Mouse (Mus musculus): Measurements from ENCODE around the gene Sntb2.

Gene Sntb2

GRCm38 (mm10) chr8:106932376-106933065, 3.0 kb upstream of the Sntb2 start:
- DNase-seq = peak; percentile 76

- no peak for DNase-seq
These were observed 1.9 kb upstream of the Sntb2 start for GRCm38 (mm10) chr8:106933506-106934143.

GRCm38 (mm10) chr8:106934226-106934977, 1.1 kb upstream of the Sntb2 start:
- DNase-seq = peak; percentile 23

GRCm38 (mm10) chr8:106935899-106936477, 438 bp downstream of the Sntb2 start:
- peak; percentile 72 for DNase-seq

- peak; percentile 79 for DNase-seq
These were observed 1.0 kb downstream of the Sntb2 start for GRCm38 (mm10) chr8:106936478-106937051.

GRCm38 (mm10) chr8:106937081-106937800, 1.7 kb downstream of the Sntb2 start:
- DNase-seq = no peak

- no peak for DNase-seq
These were observed 6.3 kb downstream of the Sntb2 start for GRCm38 (mm10) chr8:106941806-106942205.

- no peak for DNase-seq
These were observed 8.4 kb downstream of the Sntb2 start for GRCm38 (mm10) chr8:106943874-106944418.

GRCm38 (mm10) chr8:106944756-106945155, 9.2 kb downstream of the Sntb2 start:
- peak; percentile 44 for DNase-seq

GRCm38 (mm10) chr8:106948678-106949243, 13.2 kb downstream of the Sntb2 start:
- DNase-seq = no peak

GRCm38 (mm10) chr8:106951707-106952106, 16.2 kb downstream of the Sntb2 start:
- DNase-seq = no peak

GRCm38 (mm10) chr8:106953571-106953970, 18.0 kb downstream of the Sntb2 start:
- DNase-seq = no peak

- DNase-seq = no peak
These were observed 21.5 kb downstream of the Sntb2 start for GRCm38 (mm10) chr8:106957086-106957485.

GRCm38 (mm10) chr8:106958212-106958611, 22.7 kb downstream of the Sntb2 start:
- DNase-seq = no peak

- DNase-seq = no peak
These were observed 24.1 kb downstream of the Sntb2 start for GRCm38 (mm10) chr8:106959626-106960025.

GRCm38 (mm10) chr8:106962322-106962721, 26.8 kb downstream of the Sntb2 start:
- peak; percentile 67 for DNase-seq

- DNase-seq = no peak
These were observed 27.8 kb downstream of the Sntb2 start for GRCm38 (mm10) chr8:106963365-106963764.

- DNase-seq = no peak
These were observed 29.0 kb downstream of the Sntb2 start for GRCm38 (mm10) chr8:106964573-106964972.

- DNase-seq = no peak
These were observed 34.4 kb downstream of the Sntb2 start for GRCm38 (mm10) chr8:106969964-106970363.

- DNase-seq = peak; percentile 49
These were observed 36.4 kb downstream of the Sntb2 start for GRCm38 (mm10) chr8:106971916-106972315.

- no peak for DNase-seq
These were observed 37.2 kb downstream of the Sntb2 start for GRCm38 (mm10) chr8:106972538-106973264.

Data from kidney, postnatal 14 days (tissue).